Mouse (Mus musculus): ENCODE data around the gene Mmp15. TPM values are rescaled to one million over a fixed set of nuclear protein-coding genes. Genes with fewer than 3 reads are reported as not detected.

The Mmp15 gene
- polyA plus RNA-seq, 1 experiment from 2014 or later: 8.9 TPM

GRCm38 (mm10) chr8:95396752-95397151, 44.7 kb downstream of the Mmp15 start:
- no peaks in the 10 kb centered on the region for H3K9me3 ChIP-seq (replicated peaks; ENCODE audit: control insufficient read depth, low read length)
- DNase-seq (ENCODE audit: low spot score): no peak
- no peak for ATAC-seq (replicated peaks; ENCODE audit: insufficient number of reproducible peaks, low FRiP score, low TSS enrichment, low read depth)
- no peak overlapping the region for H3K9ac ChIP-seq (replicated peaks; ENCODE audit: low read length)
- H3K4me2 ChIP-seq (ENCODE audit: low read depth, low read length): no peak overlapping the region
- H3K4me3 ChIP-seq (ENCODE audit: low read depth, low read length): no peak overlapping the region
- no peaks in the 10 kb centered on the region for H3K4me1 ChIP-seq (ENCODE audit: control insufficient read depth, insufficient read depth, low read length)
- WGBS: 47% methylated on average over 11 of the region's 11 CpGs
- no peaks in the 10 kb centered on the region for H3K36me3 ChIP-seq (replicated peaks; ENCODE audit: control insufficient read depth, insufficient read depth, low read depth, low read length)
- no peak overlapping the region for H3K27ac ChIP-seq (replicated peaks; ENCODE audit: low read depth, low read length)
- H3K27me3 ChIP-seq (ENCODE audit: control insufficient read depth, insufficient read depth, low read length): no peaks in the 10 kb centered on the region

- H3K9ac ChIP-seq (replicated peaks; ENCODE audit: low read length): no peak overlapping the region
- DNase-seq (ENCODE audit: low spot score): no peak
- H3K4me1 ChIP-seq (ENCODE audit: control insufficient read depth, insufficient read depth, low read length): no peaks in the 10 kb centered on the region
- H3K4me3 ChIP-seq (ENCODE audit: low read depth, low read length): no peak overlapping the region
- no peaks in the 10 kb centered on the region for H3K9me3 ChIP-seq (replicated peaks; ENCODE audit: control insufficient read depth, low read length)
- H3K27ac ChIP-seq (replicated peaks; ENCODE audit: low read depth, low read length): no peak overlapping the region
- 44% methylated on average over 5 of the region's 5 CpGs for WGBS
- H3K27me3 ChIP-seq (ENCODE audit: control insufficient read depth, insufficient read depth, low read length): no peaks in the 10 kb centered on the region
- H3K36me3 ChIP-seq (replicated peaks; ENCODE audit: control insufficient read depth, insufficient read depth, low read depth, low read length): no peaks in the 10 kb centered on the region
- ATAC-seq (replicated peaks; ENCODE audit: insufficient number of reproducible peaks, low FRiP score, low TSS enrichment, low read depth): no peak
- H3K4me2 ChIP-seq (ENCODE audit: low read depth, low read length): no peak overlapping the region
Measured at GRCm38 (mm10) chr8:95397201-95397600, 45.1 kb downstream of the Mmp15 start.

- DNase-seq (ENCODE audit: low spot score) (no peak), ATAC-seq (replicated peaks; ENCODE audit: insufficient number of reproducible peaks, low FRiP score, low TSS enrichment, low read depth) (no peak)
- no peak overlapping the region for H3K27ac ChIP-seq (replicated peaks; ENCODE audit: low read depth, low read length)
- no peak overlapping the region for H3K9ac ChIP-seq (replicated peaks; ENCODE audit: low read length)
- no peak overlapping the region for H3K4me2 ChIP-seq (ENCODE audit: low read depth, low read length)
- no peaks in the 10 kb centered on the region for H3K9me3 ChIP-seq (replicated peaks; ENCODE audit: control insufficient read depth, low read length)
- WGBS: 87% methylated on average over 9 of the region's 9 CpGs
- no peak overlapping the region for H3K4me3 ChIP-seq (ENCODE audit: low read depth, low read length)
- H3K4me1 ChIP-seq (ENCODE audit: control insufficient read depth, insufficient read depth, low read length): no peaks in the 10 kb centered on the region
- H3K27me3 ChIP-seq (ENCODE audit: control insufficient read depth, insufficient read depth, low read length): no peaks in the 10 kb centered on the region
- no peaks in the 10 kb centered on the region for H3K36me3 ChIP-seq (replicated peaks; ENCODE audit: control insufficient read depth, insufficient read depth, low read depth, low read length)
Measured at GRCm38 (mm10) chr8:95399131-95399530, 47.1 kb downstream of the Mmp15 start.

GRCm38 (mm10) chr8:95401091-95401490, 49.0 kb downstream of the Mmp15 start:
- WGBS: 77% methylated on average over 7 of the region's 7 CpGs
- Histone ChIP-seq H3K27me3 (ENCODE audit: control insufficient read depth, insufficient read depth, low read length) (no peaks in the 10 kb centered on the region), H3K4me2 (ENCODE audit: low read depth, low read length) (no peak overlapping the region), H3K36me3 (replicated peaks; ENCODE audit: control insufficient read depth, insufficient read depth, low read depth, low read length) (no peaks in the 10 kb centered on the region), H3K9me3 (replicated peaks; ENCODE audit: control insufficient read depth, low read length) (no peaks in the 10 kb centered on the region), H3K27ac (replicated peaks; ENCODE audit: low read depth, low read length) (no peak overlapping the region), H3K4me3 (ENCODE audit: low read depth, low read length) (no peak overlapping the region), H3K4me1 (ENCODE audit: control insufficient read depth, insufficient read depth, low read length) (no peaks in the 10 kb centered on the region), H3K9ac (replicated peaks; ENCODE audit: low read length) (no peak overlapping the region)
- ATAC-seq (replicated peaks; ENCODE audit: insufficient number of reproducible peaks, low FRiP score, low TSS enrichment, low read depth) (no peak), DNase-seq (ENCODE audit: low spot score) (no peak)

GRCm38 (mm10) chr8:95409518-95409917, 57.5 kb downstream of the Mmp15 start:
- DNase-seq (ENCODE audit: low spot score) (no peak), ATAC-seq (replicated peaks; ENCODE audit: insufficient number of reproducible peaks, low FRiP score, low TSS enrichment, low read depth) (no peak)
- 84% methylated on average over 5 of the region's 5 CpGs for WGBS
- H3K4me1 ChIP-seq (ENCODE audit: control insufficient read depth, insufficient read depth, low read length): no peaks in the 10 kb centered on the region
- H3K27ac ChIP-seq (replicated peaks; ENCODE audit: low read depth, low read length): no peak overlapping the region
- no peak overlapping the region for H3K9ac ChIP-seq (replicated peaks; ENCODE audit: low read length)
- H3K4me2 ChIP-seq (ENCODE audit: low read depth, low read length): no peak overlapping the region
- no peaks in the 10 kb centered on the region for H3K36me3 ChIP-seq (replicated peaks; ENCODE audit: control insufficient read depth, insufficient read depth, low read depth, low read length)
- no peaks in the 10 kb centered on the region for H3K9me3 ChIP-seq (replicated peaks; ENCODE audit: control insufficient read depth, low read length)
- H3K27me3 ChIP-seq (ENCODE audit: control insufficient read depth, insufficient read depth, low read length): no peaks in the 10 kb centered on the region
- H3K4me3 ChIP-seq (ENCODE audit: low read depth, low read length): no peak overlapping the region

- Histone ChIP-seq H3K27me3 (ENCODE audit: control insufficient read depth, insufficient read depth, low read length) (no peaks in the 10 kb centered on the region), H3K4me1 (ENCODE audit: control insufficient read depth, insufficient read depth, low read length) (no peaks in the 10 kb centered on the region), H3K4me3 (ENCODE audit: low read depth, low read length) (no peak overlapping the region), H3K4me2 (ENCODE audit: low read depth, low read length) (no peak overlapping the region), H3K27ac (replicated peaks; ENCODE audit: low read depth, low read length) (no peak overlapping the region), H3K36me3 (replicated peaks; ENCODE audit: control insufficient read depth, insufficient read depth, low read depth, low read length) (no peaks in the 10 kb centered on the region), H3K9ac (replicated peaks; ENCODE audit: low read length) (no peak overlapping the region), H3K9me3 (replicated peaks; ENCODE audit: control insufficient read depth, low read length) (no peaks in the 10 kb centered on the region)
- DNase-seq (ENCODE audit: low spot score): no peak
- no peak for ATAC-seq (replicated peaks; ENCODE audit: insufficient number of reproducible peaks, low FRiP score, low TSS enrichment, low read depth)
- WGBS: 33% methylated on average over 10 of the region's 10 CpGs
Measured at GRCm38 (mm10) chr8:95411309-95411972, 59.4 kb downstream of the Mmp15 start.

GRCm38 (mm10) chr8:95422193-95422810, 70.2 kb downstream of the Mmp15 start:
- Histone ChIP-seq H3K27me3 (ENCODE audit: control insufficient read depth, insufficient read depth, low read length) (no peaks in the 10 kb centered on the region), H3K4me3 (ENCODE audit: low read depth, low read length) (no peak overlapping the region), H3K27ac (replicated peaks; ENCODE audit: low read depth, low read length) (no peak overlapping the region), H3K9me3 (replicated peaks; ENCODE audit: control insufficient read depth, low read length) (no peaks in the 10 kb centered on the region), H3K9ac (replicated peaks; ENCODE audit: low read length) (no peak overlapping the region), H3K4me1 (ENCODE audit: control insufficient read depth, insufficient read depth, low read length) (no peaks in the 10 kb centered on the region), H3K36me3 (replicated peaks; ENCODE audit: control insufficient read depth, insufficient read depth, low read depth, low read length) (no peaks in the 10 kb centered on the region; the same call in 1 of the 2 replicates), H3K4me2 (ENCODE audit: low read depth, low read length) (no peak overlapping the region)
- no peak for DNase-seq (ENCODE audit: low spot score)
- 92% methylated on average over 14 of the region's 14 CpGs for WGBS
- no peak for ATAC-seq (replicated peaks; ENCODE audit: insufficient number of reproducible peaks, low FRiP score, low TSS enrichment, low read depth)

All from embryonic facial prominence, embryonic 11.5 days (tissue).